Mouse (Mus musculus) adrenal gland (tissue): ENCODE data around the gene Rapgef4.

Experiments
- intact Hi-C: fragments of 180-260 bp; cut with DNase I; formaldehyde crosslinking; loops from one replicate; pipeline ENCODE4 v1.15.1; 2025

Rapgef4 gene

GRCm38 (mm10) chr2:72298406-72298805 lies 317.4 kb downstream of the Rapgef4 start:
- intact Hi-C loops, result loop anchor here (2.0 kb wide), 1 partner anchor 92 kb away; no protein-coding TSS in a partner anchor

GRCm38 (mm10) chr2:72301194-72301916 lies 320.3 kb downstream of the Rapgef4 start:
- intact Hi-C loops, result no loop called here

GRCm38 (mm10) chr2:72305738-72306137 lies 324.7 kb downstream of the Rapgef4 start:
- intact Hi-C loops, result no loop called here
